11 mouse cellular contexts compared by ENCODE assay signal in genomic region chr5:113153508-113153830, GRCm38 (mm10).
DNase-seq lines count a peak whose midpoint lies in the region; ATAC-seq lines count a peak whose summit lies in the region.
"Had no signal": no experiment of that assay in that cellular context is flagged by ENCODE, and none has a peak within 500 bp of the region (broad histone marks: within the 10 kb centered on the region; RNA-seq: fewer than 3 reads in every experiment).

No protein-coding gene starts in this region.

- WGBS in heart, embryonic 15.5 days = 69% methylated on average over 5 of the region's 5 CpGs
- 90% methylated on average over 5 of the region's 5 CpGs for WGBS in midbrain, embryonic 10.5 days
- 89% methylated on average over 5 of the region's 5 CpGs for WGBS in midbrain, embryonic 14.5 days
- 79% methylated on average over 5 of the region's 5 CpGs for WGBS in intestine, embryonic 14.5 days

- no peak for ATAC-seq in heart, embryonic 15.5 days (replicated peaks; ENCODE audit: insufficient number of reproducible peaks, insufficient read depth, low FRiP score, low read depth)
- no peak for ATAC-seq in midbrain, embryonic 14.5 days (ENCODE audit: low FRiP score, low TSS enrichment)
- no peak for ATAC-seq in intestine, embryonic 14.5 days (replicated peaks; ENCODE audit: low FRiP score, low TSS enrichment, low read depth)
- ATAC-seq in megakaryocyte progenitor cell, adult 5-6 weeks (replicated peaks; ENCODE audit: poor library complexity) = no peak

- intact Hi-C loops in heart, postnatal 14 days (cut with DNase I) = loop anchor here (10.0 kb wide), 1 partner anchor 279 kb away; no protein-coding TSS in a partner anchor

- no peaks in the 10 kb centered on the region for H3K36me3 ChIP-seq in heart, embryonic 15.5 days
- no peaks in the 10 kb centered on the region for H3K36me3 ChIP-seq in midbrain, embryonic 10.5 days
- no peaks in the 10 kb centered on the region for H3K36me3 ChIP-seq in midbrain, embryonic 14.5 days (ENCODE audit: control insufficient read depth, insufficient read depth, low read length)
- H3K36me3 ChIP-seq in intestine, embryonic 14.5 days (ENCODE audit: control insufficient read depth, insufficient read depth, low read length) = no peaks in the 10 kb centered on the region

- peak overlapping the region; percentile 80 for H3K27ac ChIP-seq in heart, embryonic 15.5 days
- H3K27ac ChIP-seq in midbrain, embryonic 10.5 days (replicated peaks) = peak overlapping the region; percentile 77
- H3K27ac ChIP-seq in midbrain, embryonic 14.5 days (replicated peaks; ENCODE audit: low read depth, low read length) = no peak overlapping the region
- H3K27ac ChIP-seq in intestine, embryonic 14.5 days (ENCODE audit: low read depth) = peak overlapping the region; percentile 57; the same call in 1 of the 2 replicates

- DNase-seq in heart, postnatal 14 days = no peak
- no peak for DNase-seq in midbrain, embryonic 10.5 days (ENCODE audit: low spot score)
- no peak for DNase-seq in midbrain, embryonic 14.5 days
- no peak for DNase-seq in intestine, embryonic 14.5 days (ENCODE audit: low spot score)
- DNase-seq in urinary bladder, postnatal 10 days (ENCODE audit: low spot score) = no peak
- no peak for DNase-seq in cerebellum, adult 9-11 months
- DNase-seq: cerebellum, adult 8-10 months; layer of hippocampus, postnatal 36 days; right cerebral cortex, postnatal 4 days had no signal

- no peaks in the 10 kb centered on the region for H3K9me3 ChIP-seq in heart, embryonic 15.5 days (replicated peaks)
- H3K9me3 ChIP-seq in midbrain, embryonic 10.5 days (replicated peaks) = no peaks in the 10 kb centered on the region
- H3K9me3 ChIP-seq in midbrain, embryonic 14.5 days (ENCODE audit: control insufficient read depth, low read length) = no peaks in the 10 kb centered on the region
- no peaks in the 10 kb centered on the region for H3K9me3 ChIP-seq in intestine, embryonic 14.5 days (ENCODE audit: control insufficient read depth, low read length)

- H3K4me3 ChIP-seq in heart, embryonic 15.5 days = no peak overlapping the region
- H3K4me3 ChIP-seq in midbrain, embryonic 10.5 days = no peak overlapping the region
- no peak overlapping the region for H3K4me3 ChIP-seq in midbrain, embryonic 14.5 days (replicated peaks; ENCODE audit: low read depth, low read length)
- H3K4me3 ChIP-seq in intestine, embryonic 14.5 days (ENCODE audit: low read depth, low read length) = no peak overlapping the region

- H3K4me1 ChIP-seq in heart, embryonic 15.5 days (replicated peaks) = peaks cover 70% of the 10 kb centered on the region
- H3K4me1 ChIP-seq in midbrain, embryonic 10.5 days = peaks cover 69% of the 10 kb centered on the region
- H3K4me1 ChIP-seq in midbrain, embryonic 14.5 days (ENCODE audit: control insufficient read depth, insufficient read depth, low read length) = peaks cover 18% of the 10 kb centered on the region
- H3K4me1 ChIP-seq in intestine, embryonic 14.5 days (replicated peaks; ENCODE audit: control insufficient read depth, insufficient read depth, low read length) = peaks cover 32% of the 10 kb centered on the region

- H3K9ac ChIP-seq in heart, embryonic 15.5 days = 0 out of 2 replicates have a peak overlapping the region, but pooled peaks have one; percentile 27
- H3K9ac ChIP-seq in midbrain, embryonic 14.5 days (replicated peaks; ENCODE audit: low read length) = no peak overlapping the region
- no peak overlapping the region for H3K9ac ChIP-seq in intestine, embryonic 14.5 days (ENCODE audit: low read length)

- H3K27me3 ChIP-seq in heart, embryonic 15.5 days = no peaks in the 10 kb centered on the region
- H3K27me3 ChIP-seq in midbrain, embryonic 10.5 days (ENCODE audit: low read depth, poor library complexity, severe bottlenecking) = no peaks in the 10 kb centered on the region
- no peaks in the 10 kb centered on the region for H3K27me3 ChIP-seq in midbrain, embryonic 14.5 days (ENCODE audit: control insufficient read depth, insufficient read depth, low read length)
- no peaks in the 10 kb centered on the region for H3K27me3 ChIP-seq in intestine, embryonic 14.5 days (replicated peaks; ENCODE audit: control insufficient read depth, insufficient read depth, low read length)

- H3K4me2 ChIP-seq in heart, embryonic 15.5 days = 0 out of 2 replicates have a peak overlapping the region, but pooled peaks have one; percentile 7
- no peak overlapping the region for H3K4me2 ChIP-seq in midbrain, embryonic 14.5 days (ENCODE audit: low read length)
- no peak overlapping the region for H3K4me2 ChIP-seq in intestine, embryonic 14.5 days (ENCODE audit: low read length)
